Mouse (Mus musculus): Measurements from ENCODE around the gene Igf2. TPM values are rescaled to one million over a fixed set of nuclear protein-coding genes. Genes with fewer than 3 reads are reported as not detected.

Igf2 gene
- polyA plus RNA-seq, 1 experiment from 2014 or later = 0.13 TPM

- CTCF ChIA-PET = no interaction called here
- no peak for DNase-seq (ENCODE audit: low read depth, low spot score)
- H3K27me3 ChIP-seq = peaks cover 5% of the 10 kb centered on the region
- in situ Hi-C loops (cut with MboI; ENCODE audit: low pct_unique_long_range_greater_than_20kb) = no loop called here
- TF ChIP-seq CTCF (IDR thresholded peaks at IDR 0.05) = no peak
- no peak for ATAC-seq
- POLR2A ChIA-PET = no interaction called here
Measured at GRCm38 (mm10) chr7:142668328-142668727, 1.7 kb upstream of the Igf2 start.

GRCm38 (mm10) chr7:142667521-142667920, 905 bp upstream of the Igf2 start:
- ATAC-seq = no peak
- in situ Hi-C loops (cut with MboI; ENCODE audit: low pct_unique_long_range_greater_than_20kb) = no loop called here
- ChIA-PET CTCF (interaction anchor here (0.7 kb wide), 1 partner anchor 324 kb away, joined by 3 read pairs; no protein-coding TSS in a partner anchor), POLR2A (no interaction called here)
- DNase-seq (ENCODE audit: low read depth, low spot score) = no peak
- H3K27me3 ChIP-seq = peaks cover 12% of the 10 kb centered on the region
- TF ChIP-seq CTCF (IDR thresholded peaks at IDR 0.05) = no peak

GRCm38 (mm10) chr7:142666109-142666508, 507 bp downstream of the Igf2 start:
- peaks cover 24% of the 10 kb centered on the region for H3K27me3 ChIP-seq
- ATAC-seq (no peak), DNase-seq (ENCODE audit: low read depth, low spot score) (no peak)
- ChIA-PET CTCF (no interaction called here), POLR2A (no interaction called here)
- TF ChIP-seq CTCF (IDR thresholded peaks at IDR 0.05) = no peak
- in situ Hi-C loops (cut with MboI; ENCODE audit: low pct_unique_long_range_greater_than_20kb) = no loop called here

- POLR2A ChIA-PET = no interaction called here
- peaks cover 31% of the 10 kb centered on the region for H3K27me3 ChIP-seq
- in situ Hi-C loops (cut with MboI; ENCODE audit: low pct_unique_long_range_greater_than_20kb) = no loop called here
- ATAC-seq (no peak), DNase-seq (ENCODE audit: low read depth, low spot score) (no peak)
- CTCF ChIA-PET = no interaction called here
- TF ChIP-seq CTCF (IDR thresholded peaks at IDR 0.05) = no peak
Measured at GRCm38 (mm10) chr7:142665364-142665763, 1.3 kb downstream of the Igf2 start.

GRCm38 (mm10) chr7:142664465-142665029, 2.1 kb downstream of the Igf2 start:
- ATAC-seq (no peak), DNase-seq (ENCODE audit: low read depth, low spot score) (no peak)
- CTCF ChIA-PET = no interaction called here
- peaks cover 36% of the 10 kb centered on the region for H3K27me3 ChIP-seq
- in situ Hi-C loops (cut with MboI; ENCODE audit: low pct_unique_long_range_greater_than_20kb) = no loop called here
- TF ChIP-seq CTCF (IDR thresholded peaks at IDR 0.05) = no peak
- POLR2A ChIA-PET = no interaction called here

GRCm38 (mm10) chr7:142663931-142664421, 2.6 kb downstream of the Igf2 start:
- no peak for ATAC-seq
- in situ Hi-C loops (cut with MboI; ENCODE audit: low pct_unique_long_range_greater_than_20kb) = no loop called here
- ChIA-PET CTCF (no interaction called here), POLR2A (no interaction called here)
- TF ChIP-seq CTCF (IDR thresholded peaks at IDR 0.05) = no peak
- no peak for DNase-seq (ENCODE audit: low read depth, low spot score)
- H3K27me3 ChIP-seq = peaks cover 36% of the 10 kb centered on the region

GRCm38 (mm10) chr7:142663151-142663550, 3.5 kb downstream of the Igf2 start:
- CTCF ChIA-PET = no interaction called here
- H3K27me3 ChIP-seq = peaks cover 36% of the 10 kb centered on the region
- POLR2A ChIA-PET = no interaction called here
- no peak for ATAC-seq
- no peak for TF ChIP-seq CTCF (IDR thresholded peaks at IDR 0.05)
- DNase-seq (ENCODE audit: low read depth, low spot score) = no peak
- in situ Hi-C loops (cut with MboI; ENCODE audit: low pct_unique_long_range_greater_than_20kb) = no loop called here

GRCm38 (mm10) chr7:142661811-142662210, 4.8 kb downstream of the Igf2 start:
- no peak for TF ChIP-seq CTCF (IDR thresholded peaks at IDR 0.05)
- CTCF ChIA-PET = no interaction called here
- peaks cover 40% of the 10 kb centered on the region for H3K27me3 ChIP-seq
- POLR2A ChIA-PET = no interaction called here
- in situ Hi-C loops (cut with MboI; ENCODE audit: low pct_unique_long_range_greater_than_20kb) = no loop called here
- DNase-seq (ENCODE audit: low read depth, low spot score) (no peak), ATAC-seq (no peak)

- DNase-seq (ENCODE audit: low read depth, low spot score) (no peak), ATAC-seq (no peak)
- no peak for TF ChIP-seq CTCF (IDR thresholded peaks at IDR 0.05)
- ChIA-PET CTCF (no interaction called here), POLR2A (no interaction called here)
- in situ Hi-C loops (cut with MboI; ENCODE audit: low pct_unique_long_range_greater_than_20kb) = no loop called here
- H3K27me3 ChIP-seq = peaks cover 42% of the 10 kb centered on the region
Measured at GRCm38 (mm10) chr7:142661046-142661445, 5.6 kb downstream of the Igf2 start.

- TF ChIP-seq CTCF (IDR thresholded peaks at IDR 0.05) = no peak
- DNase-seq (ENCODE audit: low read depth, low spot score) (no peak), ATAC-seq (no peak)
- in situ Hi-C loops (cut with MboI; ENCODE audit: low pct_unique_long_range_greater_than_20kb) = no loop called here
- H3K27me3 ChIP-seq = peaks cover 45% of the 10 kb centered on the region
- ChIA-PET CTCF (no interaction called here), POLR2A (no interaction called here)
Measured at GRCm38 (mm10) chr7:142660651-142660945, 6.0 kb downstream of the Igf2 start.

GRCm38 (mm10) chr7:142659767-142660650, 6.6 kb downstream of the Igf2 start:
- ChIA-PET POLR2A (no interaction called here), CTCF (no interaction called here)
- DNase-seq (ENCODE audit: low read depth, low spot score) (no peak), ATAC-seq (no peak)
- TF ChIP-seq CTCF (IDR thresholded peaks at IDR 0.05) = no peak
- H3K27me3 ChIP-seq = peaks cover 45% of the 10 kb centered on the region
- in situ Hi-C loops (cut with MboI; ENCODE audit: low pct_unique_long_range_greater_than_20kb) = no loop called here
